Mouse (Mus musculus) lung, postnatal 25 days (tissue): ENCODE measurements at regions not wholly inside any gene's neighbourhood (a gene's known extent, or its start where the extent isn't known, plus 50 kb on each side); places are given as distances from the start of the nearest gene placed in this dataset.

Experiments used
- DNase-seq: peaks from one replicate; pipeline ENCODE4 v3.0.0; 2022; ENCODE audit warnings: low spot score

DNA sequence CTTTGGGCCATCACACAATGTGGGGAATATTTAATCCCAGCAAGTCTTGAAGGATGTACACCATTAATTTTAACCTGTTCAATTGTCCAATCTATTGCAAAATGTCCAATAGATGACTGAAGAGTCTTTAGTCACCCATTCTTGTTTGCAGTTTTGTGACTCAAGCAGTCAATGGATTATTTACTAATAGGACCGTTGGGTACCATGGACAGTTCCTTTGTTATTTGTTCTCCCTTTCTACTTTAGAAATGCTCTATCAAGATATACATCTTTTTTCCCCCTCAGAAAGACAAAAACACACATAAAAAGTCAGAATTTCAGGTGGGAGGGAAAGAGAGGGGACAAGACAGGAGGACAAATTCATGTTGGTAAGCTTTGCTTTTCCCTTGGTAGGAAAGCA, 598.3 kb downstream of the Gm9195 start:
- DNase-seq = no peak

- no peak for DNase-seq
These were observed 600.0 kb downstream of the Gm9195 start for GRCm38 (mm10) chr14:71891667-71892066.

DNA sequence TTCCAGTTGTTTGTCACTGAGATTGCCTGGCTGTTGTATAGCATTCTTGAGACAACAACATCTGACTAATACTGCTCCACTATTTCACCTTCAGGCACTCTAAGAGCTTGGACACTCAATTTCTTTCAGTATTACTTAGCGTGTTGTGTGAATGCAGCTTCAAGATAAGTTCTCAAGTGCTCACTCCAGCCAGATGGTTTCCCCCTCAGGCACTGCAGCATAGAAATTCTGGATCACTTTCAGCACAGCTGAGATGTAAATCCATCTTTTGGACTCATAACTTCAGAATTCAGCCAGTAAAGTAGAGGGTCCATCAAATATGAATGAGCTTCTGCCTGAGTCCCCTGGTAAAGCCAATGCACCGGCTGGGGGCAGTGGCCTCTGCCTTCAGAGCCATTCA, 608.8 kb downstream of the Gm9195 start:
- no peak for DNase-seq

- DNase-seq = no peak
These were observed 646.1 kb downstream of the Gm9195 start for GRCm38 (mm10) chr14:71845546-71845945.

DNA sequence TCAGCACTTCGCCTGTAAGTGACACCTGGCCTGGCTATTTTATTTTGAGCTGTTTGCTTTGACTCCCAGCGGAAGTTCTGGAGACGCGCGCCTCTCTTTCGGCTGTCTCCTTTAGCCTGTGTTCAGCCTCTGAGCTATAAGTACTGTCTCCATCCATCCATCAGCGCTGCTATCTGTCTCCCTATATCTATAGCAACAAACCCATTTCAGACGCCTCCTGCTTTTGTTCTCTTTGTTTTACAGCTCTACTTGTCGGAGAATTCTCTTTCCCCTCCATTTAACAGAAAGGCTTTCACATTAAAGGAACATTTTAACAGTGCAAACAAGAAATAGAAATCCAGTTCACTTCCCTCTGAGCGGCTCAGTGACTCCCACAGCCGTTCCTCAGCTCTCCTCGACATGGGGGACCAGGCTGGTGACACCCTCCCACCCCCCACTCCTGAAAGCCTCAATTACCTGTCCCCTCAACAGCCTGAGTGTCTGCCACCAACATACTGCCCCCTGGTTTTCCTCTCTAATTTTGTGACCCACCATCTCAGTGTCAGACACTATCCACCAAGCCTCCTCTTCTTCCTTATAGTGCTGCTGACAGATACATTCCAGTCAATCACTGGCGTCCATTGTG, 682.7 kb downstream of the Gm9195 start:
- no peak for DNase-seq

- DNase-seq = peak; percentile 2
These were observed 686.0 kb downstream of the Gm9195 start for GRCm38 (mm10) chr14:71805624-71806023.

GRCm38 (mm10) chr14:71799861-71800260, 691.8 kb downstream of the Gm9195 start:
- DNase-seq = no peak

- DNase-seq = no peak
These were observed 695.9 kb downstream of the Gm9195 start for GRCm38 (mm10) chr14:71795713-71796112.

DNA sequence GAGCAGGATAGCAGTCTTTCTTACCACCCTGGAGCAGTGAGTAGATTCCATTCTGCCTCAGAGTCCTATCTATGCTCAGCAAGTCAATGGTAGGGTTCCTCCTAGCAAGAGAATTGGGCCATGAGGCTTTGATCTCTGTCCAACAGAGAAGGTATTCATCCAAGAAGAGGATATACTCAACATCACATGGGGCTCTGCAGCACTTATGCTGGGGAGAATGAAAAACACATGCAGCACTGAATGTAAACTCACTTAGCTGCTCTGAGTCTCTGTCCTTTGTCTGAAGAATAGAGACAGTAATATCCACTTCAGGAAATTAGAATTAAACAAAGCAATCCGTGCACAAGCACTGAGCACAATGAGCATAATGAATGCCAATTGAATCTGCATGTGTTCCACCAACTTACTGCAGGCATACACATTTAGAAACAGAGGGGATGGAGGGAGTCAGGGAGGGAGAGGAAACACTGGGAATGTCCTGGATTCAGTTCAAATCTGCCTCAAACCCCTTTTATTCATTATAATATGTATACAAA, 714.6 kb downstream of the Gm9195 start:
- DNase-seq = no peak

DNA sequence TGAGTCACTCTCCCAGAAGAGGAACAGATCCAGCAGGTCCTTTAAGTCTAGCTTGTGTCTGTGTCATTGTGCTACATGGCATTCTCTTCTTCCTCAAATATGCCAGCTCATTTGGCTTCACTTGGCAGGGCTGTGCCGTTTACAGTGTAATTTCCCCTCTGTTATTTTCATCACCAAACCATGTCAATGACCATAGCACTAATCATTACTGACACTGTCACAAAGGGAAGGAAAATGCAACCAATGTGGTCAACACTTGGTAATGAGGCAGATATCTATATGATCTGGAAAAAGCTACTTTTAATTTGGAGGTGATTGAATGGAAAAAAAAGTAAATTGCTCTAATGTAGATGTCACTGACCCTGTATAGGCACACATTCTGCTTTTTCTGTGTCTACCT, 724.8 kb downstream of the Gm9195 start:
- no peak for DNase-seq

DNA sequence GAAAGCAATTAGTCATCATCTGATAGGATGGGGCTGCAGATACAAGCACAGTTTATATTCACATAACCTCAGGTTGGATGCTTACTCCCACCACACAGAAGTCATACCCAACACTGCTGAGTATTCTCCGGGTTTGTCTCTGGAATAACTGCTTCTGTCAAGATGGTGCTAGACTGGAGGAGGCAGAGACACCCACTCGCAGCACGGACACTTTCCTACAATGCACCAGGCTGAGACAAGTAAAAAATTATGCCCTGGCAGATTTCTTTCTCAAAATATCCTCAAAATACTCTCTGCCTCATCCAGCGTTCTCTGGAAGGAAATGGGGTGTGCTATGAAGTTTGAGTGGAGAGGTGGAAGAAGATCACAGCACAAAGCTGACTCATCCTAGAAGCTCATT, 763.1 kb downstream of the Gm9195 start:
- no peak for DNase-seq

- no peak for DNase-seq
These were observed 768.1 kb downstream of the Gm9195 start for GRCm38 (mm10) chr14:71723526-71723925.

- DNase-seq = no peak
These were observed 781.9 kb downstream of the Gm9195 start for GRCm38 (mm10) chr14:71709528-71710289.

- no peak for DNase-seq
These were observed 798.7 kb downstream of the Gm9195 start for GRCm38 (mm10) chr14:71692752-71693437.

DNA sequence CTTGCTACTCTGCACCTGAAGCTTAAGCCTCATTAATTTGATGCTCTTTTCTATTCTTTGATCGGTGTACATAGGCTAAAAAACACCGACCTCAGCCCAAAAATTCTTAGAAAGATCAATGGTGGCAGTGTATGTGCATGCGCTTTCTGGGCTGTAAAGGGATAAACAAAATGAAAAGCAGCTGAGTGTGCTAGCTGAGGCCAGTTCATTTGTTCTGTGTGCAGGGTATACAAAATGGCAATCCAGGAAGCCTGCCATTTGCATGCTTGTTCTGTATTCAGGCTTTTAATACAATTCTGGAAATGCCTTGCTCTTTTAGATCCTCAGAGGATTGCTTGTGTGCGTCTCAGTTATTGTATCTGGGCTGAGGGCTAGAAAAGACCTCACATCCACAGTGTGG, 817.1 kb downstream of the Gm9195 start:
- no peak for DNase-seq

DNA sequence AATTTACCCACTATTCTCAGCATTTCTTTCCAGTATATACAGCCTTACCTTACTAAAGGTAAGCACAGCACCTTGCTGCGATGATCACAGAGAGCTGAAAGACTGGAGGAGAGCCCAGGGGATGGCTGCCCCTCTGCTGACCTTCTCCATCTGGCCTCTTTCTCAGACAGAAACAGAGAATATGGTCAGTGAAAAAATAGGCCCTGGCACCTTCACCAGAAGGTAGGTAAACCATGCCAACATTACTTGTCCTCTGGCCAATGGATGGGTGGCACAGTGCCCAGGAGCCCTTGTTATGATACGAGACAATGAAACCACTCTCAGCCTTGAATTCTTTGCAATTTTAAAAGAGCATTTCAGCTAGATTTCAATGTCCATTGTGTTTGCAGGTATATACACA, 817.8 kb downstream of the Gm9195 start:
- DNase-seq = no peak

DNA sequence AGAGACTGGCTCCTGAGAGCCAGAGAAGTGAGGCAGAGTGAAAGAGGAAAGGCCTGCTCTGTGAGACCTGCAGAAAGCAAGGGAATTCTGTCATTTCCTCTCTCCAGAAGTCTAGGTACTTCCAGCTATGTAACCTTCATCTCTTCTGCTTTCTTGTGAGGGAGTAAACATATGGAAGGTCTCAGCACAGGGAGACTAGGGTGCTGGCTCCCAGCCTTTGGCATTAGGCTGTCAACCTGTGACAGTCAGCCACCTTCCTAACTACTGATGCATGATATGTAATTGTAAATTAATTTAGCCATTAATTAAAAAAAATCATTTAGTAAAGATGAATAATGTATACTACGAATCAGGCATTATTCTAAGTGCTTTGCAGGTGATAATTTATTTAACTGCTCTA, 819.2 kb downstream of the Gm9195 start:
- DNase-seq = no peak

GRCm38 (mm10) chr14:71671994-71672393, 819.6 kb downstream of the Gm9195 start:
- DNase-seq = no peak

DNA sequence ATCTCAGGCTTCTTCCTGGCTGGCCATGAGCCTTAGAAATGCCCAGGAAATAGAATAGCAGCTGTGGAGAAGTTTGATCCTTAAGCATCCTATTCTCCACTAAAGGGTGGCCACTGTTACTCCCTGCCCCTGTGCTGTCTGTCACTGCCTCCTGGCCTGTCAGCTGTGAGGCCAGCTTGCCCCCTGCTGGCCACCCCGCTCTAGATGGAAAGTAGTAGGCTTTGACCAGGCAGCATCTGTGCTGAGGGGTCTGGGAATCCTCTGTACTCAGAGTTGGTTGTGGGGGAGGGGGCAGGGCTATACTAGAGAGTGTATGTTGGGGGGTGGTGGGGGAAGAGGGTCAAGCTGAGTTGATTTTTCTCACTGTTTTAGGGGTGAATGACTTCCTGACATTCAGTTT, 821.2 kb downstream of the Gm9195 start:
- peak; percentile 8 for DNase-seq

DNA sequence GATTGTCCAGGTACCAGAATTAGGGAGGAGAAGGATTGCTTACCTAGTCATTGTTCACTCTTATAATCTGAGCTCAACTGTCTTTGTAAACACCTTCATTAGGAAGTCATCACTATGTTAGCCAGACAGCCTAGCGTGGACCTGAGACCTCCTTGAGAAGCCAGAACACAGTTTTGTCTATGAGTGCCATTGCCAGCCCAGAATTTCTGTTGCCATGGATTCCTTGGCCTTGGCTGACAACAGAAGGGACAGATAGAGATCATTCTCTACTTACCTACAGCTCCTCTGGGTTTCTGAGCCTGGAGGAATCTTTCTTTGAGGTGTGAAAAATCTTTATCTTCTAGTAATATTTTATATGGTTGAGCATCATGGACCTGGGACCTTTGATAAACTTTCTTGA, 825.0 kb downstream of the Gm9195 start:
- DNase-seq = no peak

DNA sequence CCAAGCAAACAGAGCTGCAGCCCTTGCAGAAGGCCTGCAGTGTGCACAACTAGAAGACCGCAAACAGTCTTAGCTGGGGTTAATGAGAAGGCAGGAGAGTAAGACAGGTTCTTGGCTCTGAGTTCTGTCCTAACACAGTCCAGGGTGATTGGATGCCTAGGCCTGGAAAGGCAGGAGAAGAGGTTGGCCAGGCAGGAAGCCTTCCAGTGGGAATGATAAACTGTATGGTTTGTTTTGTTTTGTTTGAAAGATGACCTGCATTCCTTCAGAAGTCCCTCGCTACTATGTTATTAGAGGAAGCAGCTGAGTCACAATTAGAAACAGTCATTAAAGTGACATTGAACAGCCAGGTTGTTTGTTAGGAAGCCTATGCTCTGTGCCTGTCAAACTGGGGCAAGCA, 831.5 kb downstream of the Gm9195 start:
- DNase-seq = no peak

GRCm38 (mm10) chr14:71654785-71655627, 836.6 kb downstream of the Gm9195 start:
- DNase-seq = no peak
